Mouse (Mus musculus): ENCODE measurements around the gene Arid4b. TPM values are rescaled to one million over a fixed set of nuclear protein-coding genes. Genes with fewer than 3 reads are reported as not detected.

Gene Arid4b
- polyA plus RNA-seq, 1 experiment from 2014 or later: 64.1 TPM

DNA sequence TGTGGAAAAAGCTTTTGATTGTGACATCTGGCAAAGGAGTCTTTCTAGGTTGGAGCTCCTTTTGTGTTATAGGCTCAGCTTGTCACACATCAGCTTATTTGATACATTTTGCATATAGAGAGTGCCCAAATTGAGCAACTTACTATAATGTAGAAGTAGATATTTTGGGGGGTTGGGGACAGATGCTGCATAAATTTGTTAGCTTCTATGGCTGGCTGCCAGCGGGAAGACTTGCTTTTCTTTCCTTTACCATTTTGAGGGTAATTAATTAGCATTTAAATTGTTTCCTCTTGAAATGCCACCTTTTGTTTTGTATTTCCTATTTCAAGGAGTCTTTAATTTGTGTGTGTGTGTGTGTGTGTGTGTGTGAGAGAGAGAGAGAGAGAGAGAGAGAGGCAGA, 68.6 kb downstream of the Arid4b start:
- Histone ChIP-seq H3K27ac (ENCODE audit: low read length) (no peak overlapping the region), H3K4me2 (ENCODE audit: low read depth, low read length) (no peak overlapping the region), H3K4me1 (replicated peaks; ENCODE audit: control insufficient read depth, insufficient read depth, low read length) (no peaks in the 10 kb centered on the region), H3K27me3 (ENCODE audit: control insufficient read depth, insufficient read depth, low read depth, low read length) (no peaks in the 10 kb centered on the region), H3K9me3 (ENCODE audit: control insufficient read depth, low read length) (no peaks in the 10 kb centered on the region), H3K9ac (ENCODE audit: low read length) (no peak overlapping the region), H3K36me3 (ENCODE audit: control insufficient read depth, insufficient read depth, low read length) (peaks cover 7% of the 10 kb centered on the region), H3K4me3 (ENCODE audit: low read length) (no peak overlapping the region)
- 83% methylated on average over 1 of the region's 1 CpGs for WGBS
- ATAC-seq (ENCODE audit: low read depth): no peak

DNA sequence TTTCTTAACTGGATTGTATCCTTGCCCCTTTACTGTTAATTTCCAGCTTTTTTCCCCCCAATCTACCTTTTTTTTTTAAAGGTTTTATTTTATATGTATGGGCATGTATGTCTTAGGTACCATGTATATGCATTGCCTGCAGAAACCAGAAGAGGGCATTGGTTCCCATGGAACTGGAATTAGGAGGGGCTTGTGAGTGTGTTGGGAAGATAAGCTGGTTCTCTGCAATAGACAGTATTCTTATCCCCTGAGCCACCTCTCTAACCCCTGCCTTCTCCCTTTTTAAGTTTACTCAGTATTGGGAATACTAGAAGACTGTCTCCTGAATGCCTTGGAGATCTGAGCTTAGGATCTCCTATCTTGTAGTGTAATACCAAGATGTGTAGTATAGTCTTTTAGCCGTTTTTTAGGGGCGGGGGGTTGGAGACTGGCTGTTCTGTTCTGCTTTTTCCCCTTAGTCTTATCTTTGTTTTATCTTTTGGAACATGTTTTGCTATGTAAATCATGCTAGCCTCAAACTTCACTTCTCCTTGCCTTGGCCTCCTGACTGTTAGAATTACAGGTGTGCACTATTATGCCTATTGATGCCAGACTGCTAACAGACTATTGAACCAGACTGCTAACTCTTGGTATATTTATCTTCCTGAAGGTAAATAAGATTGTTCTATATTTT, 79.4 kb downstream of the Arid4b start:
- Histone ChIP-seq H3K9ac (ENCODE audit: low read length) (no peak overlapping the region), H3K27ac (ENCODE audit: low read length) (no peak overlapping the region), H3K4me2 (ENCODE audit: low read depth, low read length) (no peak overlapping the region), H3K4me1 (replicated peaks; ENCODE audit: control insufficient read depth, insufficient read depth, low read length) (no peaks in the 10 kb centered on the region), H3K4me3 (ENCODE audit: low read length) (no peak overlapping the region), H3K27me3 (ENCODE audit: control insufficient read depth, insufficient read depth, low read depth, low read length) (no peaks in the 10 kb centered on the region), H3K36me3 (ENCODE audit: control insufficient read depth, insufficient read depth, low read length) (peaks cover under 1% of the 10 kb centered on the region), H3K9me3 (ENCODE audit: control insufficient read depth, low read length) (no peaks in the 10 kb centered on the region)
- WGBS: 81% methylated on average over 2 of the region's 2 CpGs
- no peak for ATAC-seq (ENCODE audit: low read depth)

GRCm38 (mm10) chr13:14177989-14178388, 115.0 kb downstream of the Arid4b start:
- ATAC-seq (ENCODE audit: low read depth): no peak
- no peaks in the 10 kb centered on the region for H3K9me3 ChIP-seq (ENCODE audit: control insufficient read depth, low read length)
- no peak overlapping the region for H3K9ac ChIP-seq (ENCODE audit: low read length)
- no peaks in the 10 kb centered on the region for H3K27me3 ChIP-seq (ENCODE audit: control insufficient read depth, insufficient read depth, low read depth, low read length)
- H3K4me2 ChIP-seq (ENCODE audit: low read depth, low read length): no peak overlapping the region
- no peaks in the 10 kb centered on the region for H3K4me1 ChIP-seq (replicated peaks; ENCODE audit: control insufficient read depth, insufficient read depth, low read length)
- H3K36me3 ChIP-seq (ENCODE audit: control insufficient read depth, insufficient read depth, low read length): no peaks in the 10 kb centered on the region
- H3K4me3 ChIP-seq (ENCODE audit: low read length): no peak overlapping the region
- 93% methylated on average over 1 of the region's 1 CpGs for WGBS
- no peak overlapping the region for H3K27ac ChIP-seq (ENCODE audit: low read length)

GRCm38 (mm10) chr13:14179669-14180068, 116.6 kb downstream of the Arid4b start:
- Histone ChIP-seq H3K4me3 (ENCODE audit: low read length) (no peak overlapping the region), H3K36me3 (ENCODE audit: control insufficient read depth, insufficient read depth, low read length) (peaks cover 3% of the 10 kb centered on the region; the same call in 1 of the 2 replicates), H3K9ac (ENCODE audit: low read length) (no peak overlapping the region), H3K4me1 (replicated peaks; ENCODE audit: control insufficient read depth, insufficient read depth, low read length) (no peaks in the 10 kb centered on the region), H3K27me3 (ENCODE audit: control insufficient read depth, insufficient read depth, low read depth, low read length) (no peaks in the 10 kb centered on the region), H3K9me3 (ENCODE audit: control insufficient read depth, low read length) (no peaks in the 10 kb centered on the region), H3K4me2 (ENCODE audit: low read depth, low read length) (no peak overlapping the region), H3K27ac (ENCODE audit: low read length) (no peak overlapping the region)
- 84% methylated on average over 3 of the region's 3 CpGs for WGBS
- ATAC-seq (ENCODE audit: low read depth): no peak

DNA sequence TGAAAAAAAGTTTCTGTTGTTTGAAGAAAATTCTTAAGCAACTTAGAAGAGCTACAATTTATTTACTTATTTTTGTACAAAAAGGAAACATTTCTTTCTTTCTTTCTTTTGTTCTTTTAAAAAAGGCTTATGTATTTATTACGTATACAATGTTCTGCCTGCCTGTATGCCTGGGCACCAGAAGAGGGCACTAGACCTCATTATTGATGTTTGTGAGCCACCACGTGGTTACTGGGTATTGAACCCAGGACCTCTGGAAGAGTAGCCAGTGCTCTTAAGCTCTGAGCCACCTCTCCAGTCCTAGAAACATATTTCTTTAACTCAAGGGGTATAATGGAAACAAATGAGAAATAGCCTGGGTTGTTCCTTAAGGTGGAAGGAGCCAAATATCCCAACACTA, 182.9 kb downstream of the Arid4b start:
- no peaks in the 10 kb centered on the region for H3K4me1 ChIP-seq (replicated peaks; ENCODE audit: control insufficient read depth, insufficient read depth, low read length)
- WGBS: 44% methylated on average over 2 of the region's 2 CpGs
- H3K9me3 ChIP-seq (ENCODE audit: control insufficient read depth, low read length): no peaks in the 10 kb centered on the region
- H3K4me2 ChIP-seq (ENCODE audit: low read depth, low read length): no peak overlapping the region
- no peak overlapping the region for H3K4me3 ChIP-seq (ENCODE audit: low read length)
- no peak overlapping the region for H3K27ac ChIP-seq (ENCODE audit: low read length)
- no peak for ATAC-seq (ENCODE audit: low read depth)
- no peak overlapping the region for H3K9ac ChIP-seq (ENCODE audit: low read length)
- H3K27me3 ChIP-seq (ENCODE audit: control insufficient read depth, insufficient read depth, low read depth, low read length): no peaks in the 10 kb centered on the region
- H3K36me3 ChIP-seq (ENCODE audit: control insufficient read depth, insufficient read depth, low read length): no peaks in the 10 kb centered on the region

Other genes starting within 250 kb of the Arid4b start
- gene B3galnt2, start 108.8 kb upstream of the Arid4b start, polyA plus RNA-seq (2015; fragmentation: Nextera tagmentation; extraction: Ambion mirVana): 32.1 and 33.1 TPM in 2 replicates
- 56.0 and 57.7 TPM in 2 replicates for gene Tbce, start 23.6 kb upstream of the Arid4b start, polyA plus RNA-seq (2015; fragmentation: Nextera tagmentation; extraction: Ambion mirVana)
- 44.5 and 49.5 TPM in 2 replicates for gene Ggps1, start 256 bp downstream of the Arid4b start, polyA plus RNA-seq (2015; fragmentation: Nextera tagmentation; extraction: Ambion mirVana)